Mouse (Mus musculus): ENCODE results near the gene Tjp2. TPM values are rescaled to one million over a fixed set of nuclear protein-coding genes. Genes with fewer than 3 reads are reported as not detected.

Gene Tjp2
- polyA plus RNA-seq, 1 experiment = 17.1 TPM

DNA sequence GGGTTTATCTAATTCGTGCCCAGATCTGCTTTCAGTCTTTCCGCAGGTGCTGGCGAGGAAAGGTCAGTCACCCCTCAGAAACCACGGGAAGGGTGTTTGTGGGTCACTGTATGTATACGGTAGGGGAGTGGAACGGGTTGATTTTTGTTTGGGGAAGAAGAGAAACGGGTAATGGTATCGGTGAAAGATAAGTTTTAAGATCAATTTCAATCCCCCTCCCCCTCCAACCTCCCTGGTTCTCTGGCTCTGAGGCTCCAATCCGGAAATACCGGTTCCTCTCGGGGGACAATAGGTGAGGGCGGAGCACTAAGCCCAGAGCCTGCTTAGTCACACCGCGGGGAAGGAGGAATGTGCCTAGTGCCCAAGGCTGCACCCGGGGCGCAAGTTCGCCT lies 471 bp upstream of the Tjp2 start:
- peaks cover 2% of the 10 kb centered on the region; the same call in 1 of the 2 replicates for H3K4me1 ChIP-seq (ENCODE audit: control insufficient read depth, insufficient read depth, low read length)
- peak overlapping the region; percentile 78 for H3K27ac ChIP-seq (ENCODE audit: insufficient read depth, low read length)
- no peak for TF ChIP-seq CTCF (IDR thresholded peaks at IDR 0.05; ENCODE audit: extremely low read depth, insufficient read depth, low read length)
- peak overlapping the region; percentile 70 for H3K4me3 ChIP-seq (ENCODE audit: insufficient read depth, low read length)

GRCm38 (mm10) chr19:24223851-24224251 lies 979 bp downstream of the Tjp2 start:
- TF ChIP-seq CTCF (IDR thresholded peaks at IDR 0.05; ENCODE audit: extremely low read depth, insufficient read depth, low read length) (no peak), POLR2A (IDR thresholded peaks at IDR 0.05; ENCODE audit: extremely low read depth, insufficient read depth, low read length) (no peak)
- H3K4me3 ChIP-seq (ENCODE audit: insufficient read depth, low read length) = peak overlapping the region; percentile 70
- H3K4me1 ChIP-seq (ENCODE audit: control insufficient read depth, insufficient read depth, low read length) = peaks cover 2% of the 10 kb centered on the region; the same call in 1 of the 2 replicates
- H3K27ac ChIP-seq (ENCODE audit: insufficient read depth, low read length) = no peak overlapping the region

DNA sequence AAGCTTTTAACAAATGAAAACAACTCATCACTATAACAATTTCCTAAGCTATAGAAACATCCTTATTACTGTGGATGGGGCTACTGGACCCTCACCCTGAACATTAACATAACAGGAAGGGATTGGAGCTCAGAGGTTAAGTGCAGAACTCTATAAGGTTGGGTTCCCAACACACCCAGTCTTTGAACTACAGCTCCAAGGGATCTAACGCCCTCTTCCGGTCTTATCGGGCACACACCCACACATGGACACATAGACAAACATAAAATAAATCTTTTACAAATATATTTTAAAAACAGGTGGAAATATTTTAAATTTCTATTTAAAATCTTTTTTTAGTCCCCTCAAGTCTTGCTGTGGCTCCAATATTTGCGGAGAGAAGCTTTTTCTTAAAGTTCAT lies 3.4 kb downstream of the Tjp2 start:
- Histone ChIP-seq H3K27ac (ENCODE audit: insufficient read depth, low read length) (no peak overlapping the region), H3K4me3 (ENCODE audit: insufficient read depth, low read length) (no peak overlapping the region), H3K4me1 (ENCODE audit: control insufficient read depth, insufficient read depth, low read length) (peaks cover 2% of the 10 kb centered on the region; the same call in 1 of the 2 replicates)
- no peak for TF ChIP-seq POLR2A (IDR thresholded peaks at IDR 0.05; ENCODE audit: extremely low read depth, insufficient read depth, low read length)
- TF ChIP-seq CTCF (IDR thresholded peaks at IDR 0.05; ENCODE audit: extremely low read depth, insufficient read depth, low read length) = no peak

GRCm38 (mm10) chr19:24220795-24221445 lies 3.9 kb downstream of the Tjp2 start:
- H3K4me3 ChIP-seq (ENCODE audit: insufficient read depth, low read length) = no peak overlapping the region
- H3K4me1 ChIP-seq (ENCODE audit: control insufficient read depth, insufficient read depth, low read length) = peaks cover 2% of the 10 kb centered on the region; the same call in 1 of the 2 replicates
- no peak for TF ChIP-seq POLR2A (IDR thresholded peaks at IDR 0.05; ENCODE audit: extremely low read depth, insufficient read depth, low read length)
- no peak for TF ChIP-seq CTCF (IDR thresholded peaks at IDR 0.05; ENCODE audit: extremely low read depth, insufficient read depth, low read length)
- no peak overlapping the region for H3K27ac ChIP-seq (ENCODE audit: insufficient read depth, low read length)

DNA sequence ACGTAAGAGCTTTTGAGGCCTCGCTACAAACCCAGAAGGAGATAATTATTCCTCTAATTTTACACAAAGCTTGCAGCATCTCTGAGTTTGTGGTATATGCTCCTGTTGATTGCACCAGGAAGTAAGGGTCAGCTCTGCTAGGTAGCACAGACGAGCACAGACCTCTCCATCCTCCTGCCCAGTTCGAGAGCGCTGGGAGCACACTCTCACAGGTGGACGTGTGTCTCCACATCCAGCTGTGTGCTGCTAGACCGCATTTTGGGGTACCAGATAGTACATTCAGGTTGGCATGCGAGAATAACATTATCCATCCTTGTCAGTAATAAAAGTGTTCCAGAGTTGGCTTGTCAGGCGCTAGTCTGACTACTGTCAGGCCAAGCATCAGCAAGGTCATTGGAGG lies 5.8 kb downstream of the Tjp2 start:
- Histone ChIP-seq H3K27ac (ENCODE audit: insufficient read depth, low read length) (no peak overlapping the region), H3K4me1 (ENCODE audit: control insufficient read depth, insufficient read depth, low read length) (no peaks in the 10 kb centered on the region), H3K4me3 (ENCODE audit: insufficient read depth, low read length) (no peak overlapping the region)
- no peak for TF ChIP-seq CTCF (IDR thresholded peaks at IDR 0.05; ENCODE audit: extremely low read depth, insufficient read depth, low read length)
- TF ChIP-seq POLR2A (IDR thresholded peaks at IDR 0.05; ENCODE audit: extremely low read depth, insufficient read depth, low read length) = no peak

- Histone ChIP-seq H3K27ac (ENCODE audit: insufficient read depth, low read length) (no peak overlapping the region), H3K4me3 (ENCODE audit: insufficient read depth, low read length) (no peak overlapping the region), H3K4me1 (ENCODE audit: control insufficient read depth, insufficient read depth, low read length) (no peaks in the 10 kb centered on the region)
- TF ChIP-seq POLR2A (IDR thresholded peaks at IDR 0.05; ENCODE audit: extremely low read depth, insufficient read depth, low read length) = no peak
- peak; percentile 43 for TF ChIP-seq CTCF (IDR thresholded peaks at IDR 0.05; ENCODE audit: extremely low read depth, insufficient read depth, low read length)
Measured at GRCm38 (mm10) chr19:24218291-24218690, 6.5 kb downstream of the Tjp2 start.

GRCm38 (mm10) chr19:24217851-24218250 lies 7.0 kb downstream of the Tjp2 start:
- Histone ChIP-seq H3K27ac (ENCODE audit: insufficient read depth, low read length) (no peak overlapping the region), H3K4me3 (ENCODE audit: insufficient read depth, low read length) (no peak overlapping the region), H3K4me1 (ENCODE audit: control insufficient read depth, insufficient read depth, low read length) (no peaks in the 10 kb centered on the region)
- no peak for TF ChIP-seq POLR2A (IDR thresholded peaks at IDR 0.05; ENCODE audit: extremely low read depth, insufficient read depth, low read length)
- no peak for TF ChIP-seq CTCF (IDR thresholded peaks at IDR 0.05; ENCODE audit: extremely low read depth, insufficient read depth, low read length)

- no peak for TF ChIP-seq CTCF (IDR thresholded peaks at IDR 0.05; ENCODE audit: extremely low read depth, insufficient read depth, low read length)
- no peak for TF ChIP-seq POLR2A (IDR thresholded peaks at IDR 0.05; ENCODE audit: extremely low read depth, insufficient read depth, low read length)
Measured at GRCm38 (mm10) chr19:24216771-24217170, 8.1 kb downstream of the Tjp2 start.

DNA sequence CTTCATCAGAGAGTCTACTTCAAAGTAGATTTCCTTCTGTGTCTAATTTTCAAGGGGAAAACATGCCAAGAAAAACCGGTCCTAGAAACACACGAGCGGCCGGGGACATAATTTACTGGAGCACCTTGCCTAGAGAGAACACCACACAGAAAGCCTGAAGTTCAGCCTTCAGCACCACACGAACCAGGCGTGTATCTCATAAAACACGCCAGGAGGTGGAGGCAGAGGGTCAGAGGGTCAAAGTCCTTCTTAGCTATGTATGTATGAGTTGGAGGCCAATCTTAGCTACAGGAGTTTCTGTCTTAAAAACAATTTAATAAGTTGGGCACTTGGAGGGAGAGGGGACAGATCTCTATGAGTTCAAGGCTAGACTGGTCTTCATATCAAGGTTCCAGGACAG lies 9.9 kb downstream of the Tjp2 start:
- Histone ChIP-seq H3K4me1 (ENCODE audit: control insufficient read depth, insufficient read depth, low read length) (no peaks in the 10 kb centered on the region), H3K27ac (ENCODE audit: insufficient read depth, low read length) (no peak overlapping the region), H3K4me3 (ENCODE audit: insufficient read depth, low read length) (no peak overlapping the region)
- no peak for TF ChIP-seq CTCF (IDR thresholded peaks at IDR 0.05; ENCODE audit: extremely low read depth, insufficient read depth, low read length)
- TF ChIP-seq POLR2A (IDR thresholded peaks at IDR 0.05; ENCODE audit: extremely low read depth, insufficient read depth, low read length) = no peak

More at GRCm38 (mm10) chr19:24216771-24217170, 8.1 kb downstream of the Tjp2 start:
- Histone ChIP-seq H3K4me3 (ENCODE audit: insufficient read depth, low read length) (no peak overlapping the region), H3K27ac (ENCODE audit: insufficient read depth, low read length) (no peak overlapping the region), H3K4me1 (ENCODE audit: control insufficient read depth, insufficient read depth, low read length) (no peaks in the 10 kb centered on the region)

GRCm38 (mm10) chr19:24213299-24213698 lies 11.5 kb downstream of the Tjp2 start:
- TF ChIP-seq POLR2A (IDR thresholded peaks at IDR 0.05; ENCODE audit: extremely low read depth, insufficient read depth, low read length) (no peak), CTCF (IDR thresholded peaks at IDR 0.05; ENCODE audit: extremely low read depth, insufficient read depth, low read length) (no peak)
- Histone ChIP-seq H3K4me1 (ENCODE audit: control insufficient read depth, insufficient read depth, low read length) (no peaks in the 10 kb centered on the region), H3K4me3 (ENCODE audit: insufficient read depth, low read length) (no peak overlapping the region), H3K27ac (ENCODE audit: insufficient read depth, low read length) (no peak overlapping the region)
